Mouse (Mus musculus) liver, embryonic 16.5 days (tissue): ENCODE measurements around the gene Fxyd7. TPM values are rescaled to one million over a fixed set of nuclear protein-coding genes. Genes with fewer than 3 reads are reported as not detected.

ENCODE experiments used
- ATAC-seq: fragments of 200-750 bp; cut with Nextera tagmentation; 2 replicates; pipeline ENCODE4 v1.8.0; 2017; ENCODE audit warnings: low read depth, mild to moderate bottlenecking, moderate number of reproducible peaks, moderate library complexity
- H3K27ac ChIP-seq: fragments of 300-500 bp; sonication (generic); 2 replicates; pipeline ENCODE4 v1.5.1; 2014; ENCODE audit warnings: mild to moderate bottlenecking, low read length
- H3K27me3 ChIP-seq: fragments of 300-500 bp; sonication (generic); 2 replicates; pipeline ENCODE4 v1.6.1; 2014; ENCODE audit warnings: low read depth, low read length, mixed read lengths; ENCODE audit not compliant: control insufficient read depth, insufficient read depth
- H3K36me3 ChIP-seq: fragments of 300-500 bp; sonication (generic); 2 replicates; pipeline ENCODE4 v1.6.1; 2014; ENCODE audit warnings: mild to moderate bottlenecking; ENCODE audit not compliant: control insufficient read depth, insufficient read depth
- H3K4me1 ChIP-seq: fragments of 300-500 bp; sonication (generic); 2 replicates; pipeline ENCODE4 v1.6.1; 2014; ENCODE audit warnings: low read depth, low read length, mixed read lengths; ENCODE audit not compliant: control insufficient read depth
- H3K4me2 ChIP-seq: fragments of 300-500 bp; sonication (generic); 2 replicates; pipeline ENCODE4 v1.6.1; 2014; ENCODE audit warnings: low read depth, low read length, mixed read lengths
- H3K4me3 ChIP-seq: fragments of 300-500 bp; sonication (generic); 2 replicates; pipeline ENCODE4 v1.5.1; 2014; ENCODE audit warnings: low read depth, mild to moderate bottlenecking, low read length
- H3K9ac ChIP-seq: fragments of 300-500 bp; sonication (generic); 2 replicates; pipeline ENCODE4 v1.6.1; 2014; ENCODE audit warnings: low read depth, low read length
- H3K9me3 ChIP-seq: fragments of 300-500 bp; sonication (generic); replicated peaks from 2 replicates; pipeline ENCODE4 v1.6.1; 2016; ENCODE audit warnings: low read length; ENCODE audit not compliant: control insufficient read depth
- WGBS: fragments of 180-500 bp; shearing (Covaris S2); extraction: QIAGEN DNeasy Blood & Tissue Kit; methylation state at CpG from one replicate; pipeline ENCODE4 v1.1.7; 2014; ENCODE audit not compliant: insufficient replicate concordance; 5-methylcytosine and 5-hydroxymethylcytosine counted together
- polyA plus RNA-seq: library from polyadenylated mRNA; unstranded; fragments of >200 nt; fragmentation: Nextera tagmentation; extraction: Ambion mirVana; gene quantifications from 2 replicates; pipeline ENCODE4 v1.2.1, GENCODE M21; 2015

Gene Fxyd7
- polyA plus RNA-seq, 1 experiment from 2014 or later = 0.65 TPM

- Histone ChIP-seq H3K27me3 (no peaks in the 10 kb centered on the region), H3K4me2 (no peak overlapping the region), H3K9ac (no peak overlapping the region), H3K4me3 (no peak overlapping the region), H3K36me3 (no peaks in the 10 kb centered on the region), H3K4me1 (no peaks in the 10 kb centered on the region; the same call in 1 of the 2 replicates), H3K9me3 (no peaks in the 10 kb centered on the region), H3K27ac (no peak overlapping the region)
- WGBS = 67% methylated on average over 8 of the region's 8 CpGs
- peak; percentile 37; the same call in 1 of the 2 replicates for ATAC-seq
These were observed 28.4 kb upstream of the Fxyd7 start for GRCm38 (mm10) chr7:31079670-31080069.

GRCm38 (mm10) chr7:31077885-31078445 lies 26.7 kb upstream of the Fxyd7 start:
- Histone ChIP-seq H3K27ac (no peak overlapping the region), H3K4me1 (no peaks in the 10 kb centered on the region; the same call in 1 of the 2 replicates), H3K9me3 (no peaks in the 10 kb centered on the region), H3K9ac (no peak overlapping the region), H3K36me3 (no peaks in the 10 kb centered on the region), H3K4me3 (no peak overlapping the region), H3K27me3 (no peaks in the 10 kb centered on the region), H3K4me2 (no peak overlapping the region)
- WGBS = 30% methylated on average over 5 of the region's 5 CpGs
- ATAC-seq = no peak

GRCm38 (mm10) chr7:31077470-31077869 lies 26.2 kb upstream of the Fxyd7 start:
- ATAC-seq = no peak
- H3K9me3 ChIP-seq = no peaks in the 10 kb centered on the region
- H3K27me3 ChIP-seq = no peaks in the 10 kb centered on the region
- H3K27ac ChIP-seq = no peak overlapping the region
- H3K9ac ChIP-seq = no peak overlapping the region
- 47% methylated on average over 6 of the region's 6 CpGs for WGBS
- no peak overlapping the region for H3K4me2 ChIP-seq
- no peaks in the 10 kb centered on the region for H3K36me3 ChIP-seq
- H3K4me1 ChIP-seq = no peaks in the 10 kb centered on the region; the same call in 1 of the 2 replicates
- no peak overlapping the region for H3K4me3 ChIP-seq

- no peaks in the 10 kb centered on the region; the same call in 1 of the 2 replicates for H3K4me1 ChIP-seq
- no peak within 1 kb of the TSS for H3K27ac ChIP-seq
- H3K9me3 ChIP-seq = no peaks in the 10 kb centered on the region
- 43% methylated on average over 5 of the region's 5 CpGs for WGBS
- H3K4me2 ChIP-seq = no peak within 1 kb of the TSS
- no peak within 1 kb of the TSS for H3K4me3 ChIP-seq
- ATAC-seq = no peak
- no peaks in the 10 kb centered on the region for H3K27me3 ChIP-seq
- no peaks in the 10 kb centered on the region for H3K36me3 ChIP-seq
- no peak within 1 kb of the TSS for H3K9ac ChIP-seq
These were observed 25.2 kb upstream of the Fxyd7 start, which contains the start of gene Fxyd3 for GRCm38 (mm10) chr7:31076492-31076891. Fxyd3 (minus strand) TSS chr7:31076704.

DNA sequence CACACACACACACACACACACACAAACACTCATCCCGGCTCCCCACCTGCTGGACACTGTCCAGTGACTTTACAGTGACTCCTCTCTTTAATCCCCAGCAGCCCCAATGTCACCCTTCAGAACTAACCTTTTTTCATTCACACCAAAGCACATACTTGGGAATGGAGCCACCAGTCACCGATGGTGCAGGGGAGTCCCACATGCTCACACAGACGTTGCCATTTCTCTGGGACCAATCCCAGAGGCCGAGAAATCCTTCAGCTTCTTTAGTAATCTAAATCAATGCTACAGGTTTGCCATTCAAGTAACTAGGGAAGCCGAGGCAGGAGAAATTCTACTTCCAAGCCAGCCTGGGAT lies 23.4 kb upstream of the Fxyd7 start:
- 48% methylated on average over 5 of the region's 5 CpGs for WGBS
- no peaks in the 10 kb centered on the region for H3K36me3 ChIP-seq
- no peak for ATAC-seq

GRCm38 (mm10) chr7:31074061-31074712 lies 22.9 kb upstream of the Fxyd7 start:
- no peaks in the 10 kb centered on the region; the same call in 1 of the 2 replicates for H3K4me1 ChIP-seq
- no peak overlapping the region for H3K4me3 ChIP-seq
- H3K27ac ChIP-seq = no peak overlapping the region
- no peaks in the 10 kb centered on the region for H3K36me3 ChIP-seq
- no peaks in the 10 kb centered on the region for H3K9me3 ChIP-seq
- ATAC-seq = no peak
- no peaks in the 10 kb centered on the region for H3K27me3 ChIP-seq
- 49% methylated on average over 7 of the region's 7 CpGs for WGBS
- no peak overlapping the region for H3K9ac ChIP-seq
- no peak overlapping the region for H3K4me2 ChIP-seq

More for the DNA sequence above, 23.4 kb upstream of the Fxyd7 start:
- no peak overlapping the region for H3K27ac ChIP-seq
- no peak overlapping the region for H3K4me3 ChIP-seq
- H3K9me3 ChIP-seq = no peaks in the 10 kb centered on the region
- H3K4me1 ChIP-seq = no peaks in the 10 kb centered on the region; the same call in 1 of the 2 replicates
- no peak overlapping the region for H3K9ac ChIP-seq
- H3K4me2 ChIP-seq = no peak overlapping the region
- no peaks in the 10 kb centered on the region for H3K27me3 ChIP-seq

- Histone ChIP-seq H3K4me2 (no peak overlapping the region), H3K9ac (no peak overlapping the region), H3K9me3 (no peaks in the 10 kb centered on the region), H3K27ac (no peak overlapping the region), H3K27me3 (no peaks in the 10 kb centered on the region), H3K4me3 (no peak overlapping the region), H3K4me1 (no peaks in the 10 kb centered on the region), H3K36me3 (no peaks in the 10 kb centered on the region)
- ATAC-seq = no peak
These were observed 22.3 kb upstream of the Fxyd7 start for GRCm38 (mm10) chr7:31073546-31073945.

DNA sequence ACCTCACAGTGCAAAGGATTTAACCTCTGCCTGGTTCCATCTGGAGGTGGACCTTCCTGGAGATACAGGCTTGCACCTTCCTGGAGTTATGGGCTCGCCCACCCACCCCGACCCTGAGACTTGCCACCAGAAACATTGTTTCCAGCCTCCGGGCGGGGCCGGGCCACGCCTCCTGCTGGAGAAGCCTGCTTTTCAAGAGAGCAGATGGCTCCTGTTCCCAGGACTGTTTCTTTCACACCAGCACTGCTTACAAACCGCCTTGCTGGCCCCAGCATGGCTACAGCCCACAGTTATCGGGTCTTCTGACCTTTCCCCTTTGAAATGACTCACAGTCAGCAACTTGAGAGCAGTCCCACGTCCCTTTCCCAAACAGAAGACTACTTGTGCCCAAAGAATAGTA lies 21.1 kb upstream of the Fxyd7 start:
- ATAC-seq = no peak
- Histone ChIP-seq H3K27ac (no peak overlapping the region), H3K4me3 (no peak overlapping the region), H3K4me2 (no peak overlapping the region), H3K4me1 (no peaks in the 10 kb centered on the region), H3K27me3 (no peaks in the 10 kb centered on the region), H3K9ac (no peak overlapping the region), H3K9me3 (no peaks in the 10 kb centered on the region), H3K36me3 (no peaks in the 10 kb centered on the region)
- 41% methylated on average over 9 of the region's 9 CpGs for WGBS

GRCm38 (mm10) chr7:31070324-31070723 lies 19.1 kb upstream of the Fxyd7 start:
- 53% methylated on average over 6 of the region's 6 CpGs for WGBS
- Histone ChIP-seq H3K4me1 (no peaks in the 10 kb centered on the region), H3K9ac (no peak overlapping the region), H3K36me3 (no peaks in the 10 kb centered on the region), H3K4me2 (no peak overlapping the region), H3K27ac (no peak overlapping the region), H3K4me3 (no peak overlapping the region), H3K27me3 (no peaks in the 10 kb centered on the region), H3K9me3 (no peaks in the 10 kb centered on the region)
- ATAC-seq = no peak
